Mouse (Mus musculus) lung, embryonic 14.5 days (tissue): Measurements from ENCODE around the gene Cbfa2t2. TPM values are rescaled to one million over a fixed set of nuclear protein-coding genes. Genes with fewer than 3 reads are reported as not detected.

Experiments used
- ATAC-seq: fragments of 200-750 bp; cut with Nextera tagmentation; 2 replicates; pipeline ENCODE4 v1.8.0; 2017; ENCODE audit warnings: mild to moderate bottlenecking, moderate TSS enrichment, moderate library complexity; ENCODE audit not compliant: insufficient read depth
- DNase-seq: peaks from one replicate; pipeline ENCODE4 v3.0.0-alpha.2; 2015
- H3K27ac ChIP-seq: fragments of 300-500 bp; sonication (generic); 2 replicates; pipeline ENCODE4 v1.5.1; 2014; ENCODE audit warnings: low read depth, mild to moderate bottlenecking, moderate library complexity
- H3K27me3 ChIP-seq: fragments of 300-500 bp; sonication (generic); 2 replicates; pipeline ENCODE4 v1.6.1; 2014; ENCODE audit warnings: low read length, control low read depth; ENCODE audit not compliant: insufficient read depth
- H3K36me3 ChIP-seq: fragments of 300-500 bp; sonication (generic); 2 replicates; pipeline ENCODE4 v1.6.1; 2014; ENCODE audit warnings: control low read depth; ENCODE audit not compliant: insufficient read depth
- H3K4me1 ChIP-seq: fragments of 300-500 bp; sonication (generic); 2 replicates; pipeline ENCODE4 v1.6.1; 2014; ENCODE audit warnings: antibody characterized with exemption, control low read depth; ENCODE audit not compliant: insufficient read depth
- H3K4me2 ChIP-seq: fragments of 300-500 bp; sonication (generic); 2 replicates; pipeline ENCODE4 v1.6.1; 2014; ENCODE audit warnings: mild to moderate bottlenecking
- H3K4me3 ChIP-seq: fragments of 300-500 bp; sonication (generic); 2 replicates; pipeline ENCODE4 v1.5.1; 2014; ENCODE audit warnings: low read depth, low read length
- H3K9ac ChIP-seq: fragments of 300-500 bp; sonication (generic); 2 replicates; pipeline ENCODE4 v1.6.1; 2014
- H3K9me3 ChIP-seq: fragments of 300-500 bp; sonication (generic); 2 replicates; pipeline ENCODE4 v1.6.1; 2016; ENCODE audit warnings: low read depth, low read length, control low read depth
- CTCF ChIP-seq: IDR thresholded peaks from 2 replicates; pipeline ENCODE4 v1.5.1; 2016; ENCODE audit warnings: antibody characterized with exemption, low read depth
- WGBS: fragments of 180-500 bp; shearing (Covaris S2); extraction: QIAGEN DNeasy Blood & Tissue Kit; methylation state at CpG from one replicate; pipeline ENCODE4 v1.1.7; 2014; 5-methylcytosine and 5-hydroxymethylcytosine counted together
- polyA plus RNA-seq: library from polyadenylated mRNA; unstranded; fragments of >200 nt; fragmentation: Nextera tagmentation; extraction: Ambion mirVana; gene quantifications from 2 replicates; pipeline ENCODE4 v1.2.1, GENCODE M21; 2014

Cbfa2t2 gene
- polyA plus RNA-seq, 1 experiment from 2014 or later: 39.8 TPM

DNA sequence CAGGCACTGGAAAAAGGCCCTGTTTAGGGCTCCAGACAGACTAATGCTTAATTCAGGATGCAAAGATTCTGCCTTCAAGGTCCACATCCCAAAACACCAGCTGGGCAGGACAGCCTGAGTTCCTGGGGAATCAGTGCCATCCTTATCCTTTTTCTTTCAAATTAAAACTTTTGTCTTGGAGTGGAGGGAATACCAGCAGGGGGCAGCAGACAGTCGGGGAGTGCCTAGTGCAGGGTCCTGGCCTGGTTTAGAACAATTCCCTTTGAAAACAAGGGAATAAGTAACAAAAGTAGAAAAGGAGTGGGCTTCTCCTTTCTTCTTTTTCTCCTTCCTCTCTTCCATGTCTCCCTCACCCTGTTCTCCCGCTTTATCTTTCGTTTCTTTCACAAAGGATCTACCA, 19.2 kb upstream of the Cbfa2t2 start:
- ATAC-seq (peak; percentile 57), DNase-seq (peak; percentile 86)

GRCm38 (mm10) chr2:154418001-154418400, 18.3 kb upstream of the Cbfa2t2 start:
- no peaks in the 10 kb centered on the region for H3K27me3 ChIP-seq
- H3K4me3 ChIP-seq: no peak overlapping the region
- H3K4me2 ChIP-seq: no peak overlapping the region
- no peaks in the 10 kb centered on the region for H3K4me1 ChIP-seq
- no peaks in the 10 kb centered on the region for H3K9me3 ChIP-seq
- no peak for ATAC-seq
- TF ChIP-seq CTCF: no peak
- no peak for DNase-seq
- no peak overlapping the region for H3K9ac ChIP-seq
- H3K36me3 ChIP-seq: no peaks in the 10 kb centered on the region
- 80% methylated on average over 7 of the region's 7 CpGs for WGBS
- no peak overlapping the region for H3K27ac ChIP-seq

More for the DNA sequence above, 19.2 kb upstream of the Cbfa2t2 start:
- no peak overlapping the region for H3K27ac ChIP-seq
- no peaks in the 10 kb centered on the region for H3K4me1 ChIP-seq
- H3K27me3 ChIP-seq: no peaks in the 10 kb centered on the region
- H3K36me3 ChIP-seq: no peaks in the 10 kb centered on the region
- no peaks in the 10 kb centered on the region for H3K9me3 ChIP-seq
- no peak overlapping the region for H3K4me2 ChIP-seq
- peak; percentile 89 for TF ChIP-seq CTCF
- H3K9ac ChIP-seq: no peak overlapping the region
- 7% methylated on average over 3 of the region's 3 CpGs for WGBS
- no peak overlapping the region for H3K4me3 ChIP-seq

DNA sequence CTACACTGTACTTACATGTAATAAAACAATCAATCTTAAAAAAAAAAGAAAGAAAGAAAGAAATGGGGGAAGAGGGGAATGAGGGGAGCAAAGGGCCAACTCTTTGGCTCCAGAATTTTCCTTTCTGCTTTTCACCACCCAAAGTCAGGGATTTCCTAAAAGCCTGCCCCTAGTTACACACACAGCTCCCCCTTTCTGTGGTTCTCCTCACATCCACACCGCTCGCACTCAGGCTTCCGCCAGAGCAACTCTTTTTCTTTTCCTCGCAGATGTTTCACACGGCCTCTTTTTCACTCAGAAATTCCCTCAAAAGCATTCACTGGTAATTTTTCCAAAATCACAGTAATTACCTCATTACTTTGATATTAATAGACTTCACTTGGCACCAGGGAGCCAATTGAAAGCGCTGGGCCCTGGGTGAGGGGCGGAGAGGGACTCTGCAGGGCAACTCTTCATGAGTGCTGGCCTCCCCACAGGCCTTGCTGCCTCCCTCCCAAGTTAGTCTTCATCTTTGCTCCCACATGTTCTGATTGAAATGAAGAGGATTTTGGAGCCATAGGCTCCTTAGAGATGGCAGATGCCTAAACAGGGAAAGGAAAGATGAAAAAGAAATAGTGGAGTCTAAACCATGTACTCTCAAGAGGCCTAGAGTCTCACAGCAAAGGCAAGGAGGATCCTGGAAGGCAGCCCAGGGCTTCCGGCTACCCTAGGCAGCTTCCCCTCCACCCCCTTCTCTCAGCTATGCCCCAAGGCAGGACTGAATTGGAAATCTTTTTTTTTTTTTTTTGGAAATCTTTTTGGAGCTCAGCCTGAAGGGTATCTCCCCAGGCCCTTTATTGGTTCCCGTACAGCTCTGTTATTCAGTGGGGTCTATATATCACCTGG, 16.4 kb upstream of the Cbfa2t2 start:
- no peak for DNase-seq
- no peak overlapping the region for H3K27ac ChIP-seq
- no peak for ATAC-seq
- H3K36me3 ChIP-seq: no peaks in the 10 kb centered on the region
- 74% methylated on average over 9 of the region's 9 CpGs for WGBS
- H3K9ac ChIP-seq: no peak overlapping the region
- no peak overlapping the region for H3K4me3 ChIP-seq
- no peak overlapping the region for H3K4me2 ChIP-seq
- H3K9me3 ChIP-seq: no peaks in the 10 kb centered on the region
- no peaks in the 10 kb centered on the region for H3K4me1 ChIP-seq
- TF ChIP-seq CTCF: no peak
- no peaks in the 10 kb centered on the region for H3K27me3 ChIP-seq

- TF ChIP-seq CTCF: no peak
- no peak for ATAC-seq
- Histone ChIP-seq H3K4me2 (no peak overlapping the region), H3K4me3 (no peak overlapping the region), H3K9ac (no peak overlapping the region), H3K27me3 (no peaks in the 10 kb centered on the region), H3K27ac (no peak overlapping the region), H3K4me1 (no peaks in the 10 kb centered on the region), H3K36me3 (no peaks in the 10 kb centered on the region), H3K9me3 (no peaks in the 10 kb centered on the region)
- no peak for DNase-seq
- WGBS: 37% methylated on average over 7 of the region's 7 CpGs
These were observed 15.1 kb upstream of the Cbfa2t2 start for GRCm38 (mm10) chr2:154420942-154421731.

- H3K4me2 ChIP-seq: no peak overlapping the region
- 71% methylated on average over 5 of the region's 5 CpGs for WGBS
These were observed 14.1 kb upstream of the Cbfa2t2 start for GRCm38 (mm10) chr2:154422181-154422580.

GRCm38 (mm10) chr2:154423548-154423947, 12.7 kb upstream of the Cbfa2t2 start:
- H3K4me3 ChIP-seq: no peak overlapping the region
- WGBS: 84% methylated on average over 2 of the region's 2 CpGs
- no peak for DNase-seq
- no peaks in the 10 kb centered on the region for H3K36me3 ChIP-seq
- no peak overlapping the region for H3K27ac ChIP-seq
- no peaks in the 10 kb centered on the region for H3K9me3 ChIP-seq
- no peak for ATAC-seq
- no peak overlapping the region for H3K9ac ChIP-seq
- H3K4me1 ChIP-seq: no peaks in the 10 kb centered on the region; the same call in 1 of the 2 replicates
- no peaks in the 10 kb centered on the region for H3K27me3 ChIP-seq
- no peak for TF ChIP-seq CTCF
- H3K4me2 ChIP-seq: no peak overlapping the region

More at GRCm38 (mm10) chr2:154422181-154422580, 14.1 kb upstream of the Cbfa2t2 start:
- no peak overlapping the region for H3K27ac ChIP-seq
- no peaks in the 10 kb centered on the region for H3K9me3 ChIP-seq
- DNase-seq (no peak), ATAC-seq (no peak)
- TF ChIP-seq CTCF: no peak
- no peak overlapping the region for H3K9ac ChIP-seq
- H3K4me3 ChIP-seq: no peak overlapping the region
- H3K27me3 ChIP-seq: no peaks in the 10 kb centered on the region
- H3K36me3 ChIP-seq: no peaks in the 10 kb centered on the region
- H3K4me1 ChIP-seq: no peaks in the 10 kb centered on the region

GRCm38 (mm10) chr2:154425522-154425921, 10.8 kb upstream of the Cbfa2t2 start:
- ATAC-seq (no peak), DNase-seq (no peak)
- Histone ChIP-seq H3K4me2 (no peak overlapping the region), H3K4me1 (no peaks in the 10 kb centered on the region; the same call in 1 of the 2 replicates), H3K9ac (no peak overlapping the region), H3K27me3 (no peaks in the 10 kb centered on the region), H3K27ac (no peak overlapping the region), H3K36me3 (no peaks in the 10 kb centered on the region), H3K9me3 (no peaks in the 10 kb centered on the region), H3K4me3 (no peak overlapping the region)
- 90% methylated on average over 3 of the region's 3 CpGs for WGBS
- TF ChIP-seq CTCF: peak; percentile 29; the same call in 1 of the 2 replicates
